Mouse (Mus musculus) megakaryocyte, adult 5-6 weeks (primary cell): ENCODE measurements around the gene Cpm. TPM values are rescaled to one million over a fixed set of nuclear protein-coding genes. Genes with fewer than 3 reads are reported as not detected.

ENCODE experiments used
- ATAC-seq: 2 replicates; pipeline ENCODE4 v1.8.0; 2016; ENCODE audit warnings: mild to moderate bottlenecking, inconsistent platforms; ENCODE audit not compliant: poor library complexity, severe bottlenecking
- total RNA-seq, 2 experiments: library from RNA; stranded (forward) in 1 of 2; stranded (reverse) in 1 of 2; fragments of 153-499, 151-499 nt in 1 of 2; fragments of 221-1000, 200-1000 nt in 1 of 2; gene quantifications; 2 replicates each; pipeline versions ENCODE4 v1.2.3 to v1.2.4; 2015 to 2017

Cpm gene
- total RNA-seq, 2 experiments from 2014 or later = 0.38 TPM; not detected in 1

- no peak for ATAC-seq
These were observed 3.1 kb downstream of the Cpm start for GRCm38 (mm10) chr10:117632394-117632793.

DNA sequence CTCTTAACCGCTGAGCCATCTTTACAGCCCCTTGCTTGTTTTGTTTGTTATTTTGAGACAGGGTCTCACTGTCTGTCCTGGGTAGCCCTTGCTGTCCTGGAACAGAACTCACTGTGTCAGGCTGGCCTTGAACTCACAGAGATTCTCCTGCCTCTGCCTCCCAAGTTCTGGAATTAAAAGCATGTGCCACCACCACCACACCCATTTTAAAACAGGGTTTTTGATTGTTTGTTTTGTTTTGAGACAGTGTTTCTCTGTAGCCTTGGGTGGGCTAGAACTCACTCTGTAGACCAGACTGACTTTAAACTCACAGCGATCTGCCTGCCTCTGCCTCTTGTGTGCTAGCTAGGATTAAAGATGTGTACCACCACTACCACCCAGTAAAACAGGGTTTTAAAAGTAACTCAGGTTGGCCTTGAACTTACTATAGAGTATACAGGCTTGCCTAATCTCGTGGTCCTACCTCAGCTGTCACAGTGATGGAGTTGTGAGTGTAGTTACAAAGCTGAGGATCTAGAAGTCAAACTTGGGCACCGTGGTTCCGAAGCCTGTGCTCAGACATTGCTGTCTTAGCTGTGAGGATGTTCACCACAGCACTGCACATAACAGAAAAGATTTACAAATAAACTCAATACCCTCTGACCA lies 4.4 kb downstream of the Cpm start:
- no peak for ATAC-seq

- no peak for ATAC-seq
These were observed 5.2 kb downstream of the Cpm start for GRCm38 (mm10) chr10:117634323-117635030.

DNA sequence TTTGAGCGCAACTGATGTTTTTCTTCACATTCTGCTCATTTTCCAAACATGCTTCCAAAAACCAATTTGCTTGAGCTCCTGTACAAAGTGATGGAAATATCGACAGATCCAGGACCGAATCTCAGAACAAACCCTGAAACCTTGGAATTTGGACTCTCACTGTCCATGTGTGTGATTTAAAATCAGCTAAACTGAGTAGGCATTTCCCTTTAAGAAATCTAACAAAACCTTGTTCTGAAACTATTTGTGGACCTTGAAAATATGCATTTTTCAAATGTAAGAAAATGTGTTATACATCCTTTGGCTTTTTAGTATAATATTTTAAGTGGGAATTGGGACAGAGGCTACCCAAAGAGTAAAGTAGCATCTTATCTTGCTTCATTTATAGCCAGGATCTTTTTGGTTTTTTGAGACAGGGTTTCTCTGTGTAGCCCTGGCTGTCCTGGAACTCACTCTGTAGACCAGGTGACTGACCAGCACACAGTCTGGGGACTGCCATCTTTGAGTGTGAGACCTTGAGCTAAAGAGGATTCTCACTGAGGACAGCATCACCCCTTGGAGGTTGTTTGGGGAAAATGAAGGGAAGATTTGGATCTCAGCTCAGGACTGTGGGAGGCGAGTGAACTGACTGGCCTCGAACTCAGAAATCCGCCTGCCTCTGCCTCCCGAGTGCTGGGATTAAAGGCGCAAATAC lies 5.9 kb downstream of the Cpm start:
- no peak for ATAC-seq

DNA sequence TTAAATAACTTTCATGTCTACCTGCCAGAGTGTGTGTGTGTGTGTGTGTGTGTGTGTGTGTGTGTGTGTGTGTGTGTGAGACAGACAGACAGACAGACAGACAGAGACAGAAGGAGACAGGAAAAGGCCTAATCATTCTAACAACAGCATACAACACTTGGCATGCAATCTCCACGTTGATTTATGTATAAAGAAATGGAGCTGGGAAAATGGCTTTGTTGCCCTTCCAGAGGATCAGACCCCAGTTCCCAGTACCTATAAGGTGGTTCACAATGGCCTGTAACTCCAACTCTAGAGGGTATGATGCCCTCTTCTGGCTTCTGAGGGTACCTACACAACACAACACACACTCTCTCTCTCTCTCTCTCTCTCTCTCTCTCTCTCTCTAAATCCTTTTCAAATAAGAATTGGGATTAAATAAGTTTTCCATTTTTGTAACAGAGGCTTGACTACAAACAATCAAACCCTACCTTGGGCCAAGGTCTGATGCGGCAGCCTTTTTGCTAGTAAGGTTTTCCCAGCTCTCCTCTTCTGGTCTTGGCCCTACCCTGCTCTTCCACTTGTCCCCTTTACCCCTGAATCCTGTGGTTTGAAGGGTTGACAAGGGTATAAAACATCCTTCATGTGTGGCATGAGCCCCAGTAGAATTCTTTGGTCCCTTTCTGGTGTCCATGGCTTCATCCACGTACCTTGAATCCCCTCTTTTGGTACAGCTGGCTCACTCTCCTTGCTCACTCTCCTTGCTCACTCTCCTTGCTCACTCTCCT lies 6.7 kb downstream of the Cpm start:
- ATAC-seq = no peak

DNA sequence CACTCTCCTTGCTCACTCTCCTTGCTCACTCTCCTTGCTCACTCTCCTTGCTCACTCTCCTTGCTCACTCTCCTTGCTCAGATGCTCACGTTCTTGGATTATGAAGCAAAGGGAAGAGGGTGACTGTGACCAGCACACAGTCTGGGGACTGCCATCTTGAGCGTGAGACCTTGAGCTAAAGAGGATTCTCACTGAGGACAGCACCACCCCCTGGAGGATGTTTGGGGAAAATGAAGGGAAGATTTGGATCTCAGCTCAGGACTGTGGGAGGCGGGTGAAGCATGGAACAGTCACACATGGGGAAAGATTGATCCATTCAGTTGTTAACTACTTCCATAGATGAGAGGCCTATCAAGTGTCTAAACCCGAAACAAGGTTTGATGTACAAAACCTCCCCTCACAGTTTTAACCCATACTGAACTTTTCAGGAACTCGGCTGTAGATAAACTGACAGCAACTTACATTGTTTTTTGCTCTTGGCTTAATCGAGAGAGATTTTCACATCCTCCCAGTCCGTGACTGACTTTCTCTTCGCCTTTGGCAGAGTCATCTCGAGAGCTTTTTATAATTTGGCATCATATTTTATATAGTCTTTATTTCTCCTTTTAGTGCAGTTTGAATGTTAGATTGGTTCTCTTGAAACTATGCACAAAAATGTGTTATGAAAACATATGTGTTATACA lies 7.9 kb downstream of the Cpm start:
- ATAC-seq = no peak

DNA sequence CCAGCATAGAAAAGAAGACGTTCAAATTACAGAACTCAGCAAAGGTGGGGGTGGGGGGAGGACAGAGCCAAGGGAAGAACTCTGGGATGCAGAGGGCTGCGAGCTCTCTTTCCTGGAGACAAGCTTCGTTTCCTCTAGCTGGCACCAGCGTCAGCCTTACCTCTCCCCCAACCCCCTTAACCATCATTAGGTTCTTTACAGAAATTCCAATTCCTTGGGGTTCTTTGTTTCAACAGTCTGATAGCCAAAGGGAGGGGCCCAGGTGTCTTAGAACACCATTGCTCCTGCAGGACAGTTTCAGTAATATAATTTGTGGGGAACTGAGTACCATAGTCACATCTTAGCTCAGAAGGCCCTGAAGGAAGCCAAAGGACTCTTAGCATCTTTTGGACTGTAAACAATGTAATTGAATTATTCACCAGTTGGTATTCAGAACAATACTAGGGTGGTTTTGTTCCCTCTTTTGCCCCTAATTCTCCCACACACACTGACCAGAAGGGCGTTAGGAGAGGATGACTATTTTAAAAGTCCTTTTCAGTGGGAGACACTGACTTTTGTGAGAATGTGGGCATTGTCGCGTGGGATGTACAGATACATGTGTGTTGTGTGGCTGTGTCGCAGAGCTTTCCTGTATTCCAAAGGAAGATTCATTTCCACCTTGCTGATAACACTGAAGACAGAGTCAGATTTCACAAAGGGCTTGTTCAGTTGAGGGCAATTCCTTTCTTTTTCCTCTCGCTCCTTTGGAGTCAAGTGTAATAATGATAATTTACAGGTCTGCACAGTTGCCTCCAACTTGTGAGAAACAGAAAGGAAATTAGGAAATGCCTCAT lies 8.7 kb downstream of the Cpm start:
- ATAC-seq = no peak

DNA sequence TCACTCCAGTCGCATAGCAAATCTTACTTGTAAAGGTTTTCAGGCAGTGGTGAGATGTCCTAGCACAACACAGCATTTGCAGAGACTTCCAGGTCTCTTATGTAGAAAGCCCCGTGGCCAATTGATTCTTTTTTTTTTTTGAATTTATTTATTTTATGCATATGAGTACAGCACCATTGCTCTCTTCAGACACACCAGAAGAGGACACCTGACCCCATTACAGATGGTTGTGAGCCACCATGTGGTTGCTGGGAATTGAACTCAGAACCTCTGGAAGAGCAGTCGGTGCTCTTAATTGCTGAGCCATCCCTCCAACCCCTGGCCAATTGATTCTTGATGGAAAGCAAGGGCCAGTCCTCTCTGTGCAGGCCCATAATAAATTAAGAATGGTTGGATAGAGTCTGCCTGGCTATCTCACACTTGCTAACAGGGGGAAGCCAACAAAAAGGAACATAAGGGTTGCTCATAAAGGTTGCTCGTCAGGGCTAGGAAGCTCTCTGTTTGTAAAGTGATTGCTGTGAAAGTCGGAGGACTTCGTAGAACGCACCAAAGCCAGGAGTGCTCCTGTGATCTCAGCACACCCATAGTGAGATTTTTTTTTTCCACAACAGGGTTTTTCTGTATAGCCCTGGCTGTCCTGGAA lies 9.4 kb downstream of the Cpm start:
- no peak for ATAC-seq

- ATAC-seq = no peak
These were observed 9.9 kb downstream of the Cpm start for GRCm38 (mm10) chr10:117639221-117639599.

- peak; percentile 60 for ATAC-seq
These were observed 10.7 kb downstream of the Cpm start for GRCm38 (mm10) chr10:117639899-117640594.

DNA sequence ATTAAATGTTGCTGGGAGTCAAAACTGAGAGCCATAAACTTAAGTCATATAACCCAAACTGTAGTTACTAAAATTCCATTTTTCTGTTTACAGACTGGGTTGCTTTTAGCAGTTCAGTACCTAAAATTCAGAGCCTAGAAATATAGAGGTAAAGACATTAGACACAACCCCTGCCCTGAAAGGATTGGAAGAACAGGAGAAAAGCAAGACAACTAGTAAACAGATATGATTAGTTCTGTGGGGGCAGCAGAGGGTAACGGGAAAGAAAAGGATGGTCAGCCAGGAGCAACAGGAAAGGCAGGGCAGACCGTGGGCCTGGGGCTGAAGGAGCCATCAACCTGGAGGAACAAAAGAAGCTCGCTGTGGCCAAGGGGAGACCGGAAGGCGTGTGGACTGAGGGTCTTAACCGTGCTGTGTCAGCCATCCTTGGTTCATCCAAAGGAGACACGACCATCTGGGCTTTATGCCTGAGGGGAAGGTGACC lies 11.3 kb downstream of the Cpm start:
- no peak for ATAC-seq

GRCm38 (mm10) chr10:117641400-117642200 lies 12.3 kb downstream of the Cpm start:
- ATAC-seq = no peak

- ATAC-seq = no peak
These were observed 12.8 kb downstream of the Cpm start for GRCm38 (mm10) chr10:117642201-117642450.

- no peak for ATAC-seq
These were observed 13.4 kb downstream of the Cpm start for GRCm38 (mm10) chr10:117642491-117643262.

GRCm38 (mm10) chr10:117643302-117643701 lies 14.0 kb downstream of the Cpm start:
- no peak for ATAC-seq

DNA sequence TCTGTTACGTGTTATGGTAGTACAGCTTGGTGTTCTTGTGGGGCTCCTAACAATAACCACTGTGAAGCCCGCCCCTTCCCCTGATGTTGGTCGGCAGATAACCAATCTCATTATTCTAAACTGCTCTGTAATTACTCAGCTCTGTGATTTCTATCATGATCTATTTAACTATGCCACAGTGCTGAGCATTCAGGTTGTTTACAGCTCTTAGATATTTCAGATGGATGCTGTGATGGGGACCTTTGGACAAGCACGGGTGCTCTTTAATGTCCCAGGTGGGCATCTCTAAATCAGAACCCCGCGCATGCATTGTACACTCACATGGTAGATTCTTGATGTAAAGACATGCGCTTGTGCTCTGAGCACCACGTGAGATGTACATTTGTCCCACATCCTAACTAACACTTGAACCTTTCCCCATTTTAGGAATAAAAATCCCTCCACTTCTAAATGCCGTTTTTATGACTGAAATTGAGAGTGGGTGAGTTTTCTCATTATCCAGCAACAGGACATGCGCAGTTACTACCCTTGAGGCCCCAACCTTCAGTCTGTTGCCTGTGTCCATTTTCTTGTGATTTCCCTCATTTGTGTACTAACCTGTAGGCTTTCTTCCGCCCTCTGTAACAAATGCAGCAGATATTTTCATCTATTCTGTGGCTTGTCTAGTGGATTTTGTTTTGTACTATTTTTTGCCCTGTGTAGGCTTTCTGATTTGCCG lies 14.6 kb downstream of the Cpm start:
- no peak for ATAC-seq

DNA sequence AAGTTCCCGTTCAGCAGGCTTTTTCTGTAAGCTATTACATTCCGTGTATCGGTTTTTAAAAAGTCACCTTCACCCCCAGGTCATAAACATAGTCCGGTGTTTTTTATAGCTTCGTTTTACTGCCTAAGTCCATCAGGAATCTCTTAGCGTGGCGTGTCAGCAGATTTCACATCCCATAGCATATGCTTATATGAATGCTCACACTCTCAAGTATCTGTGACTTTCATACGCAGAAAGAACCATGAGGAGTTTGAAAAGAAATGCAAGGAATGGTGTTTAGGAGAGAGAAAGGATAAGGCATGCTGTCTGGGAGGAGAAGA lies 15.1 kb downstream of the Cpm start:
- no peak for ATAC-seq
